In genomic region chr11:69919661-69920265, GRCm38 (mm10) we compare ENCODE assay signal across 8 mouse cellular contexts. TPM values are rescaled to one million over a fixed set of nuclear protein-coding genes. Genes with fewer than 3 reads are reported as not detected.
DNase-seq lines count a peak whose midpoint lies in the region; ATAC-seq and TF ChIP-seq lines count a peak whose summit lies in the region.

No protein-coding gene starts in this region.

- 0 out of 2 replicates have a peak, but pooled peaks cover 2% of the 10 kb centered on the region for H3K4me1 ChIP-seq in cerebellum, adult 2 months (ENCODE audit: control insufficient read depth, insufficient read depth, low read length)
- H3K4me1 ChIP-seq in hindbrain, embryonic 15.5 days (replicated peaks), result peaks cover 40% of the 10 kb centered on the region
- peaks cover 43% of the 10 kb centered on the region for H3K4me1 ChIP-seq in limb, embryonic 13.5 days
- H3K4me1 ChIP-seq in midbrain, embryonic 14.5 days (ENCODE audit: control insufficient read depth, insufficient read depth, low read length), result peaks cover 16% of the 10 kb centered on the region

- H3K4me2 ChIP-seq in hindbrain, embryonic 15.5 days, result peak overlapping the region; percentile 93
- H3K4me2 ChIP-seq in limb, embryonic 13.5 days (replicated peaks), result peak overlapping the region; percentile 88
- H3K4me2 ChIP-seq in midbrain, embryonic 14.5 days (ENCODE audit: low read length), result peak overlapping the region; percentile 99

- no peak for TF ChIP-seq POLR2A in cerebellum, adult 2 months (IDR thresholded peaks at IDR 0.05; ENCODE audit: borderline replicate concordance, insufficient read depth, low read length)

- WGBS in cerebellum, adult 2 months, result under 1% methylated on average over 17 of the region's 17 CpGs
- WGBS in hindbrain, embryonic 15.5 days, result 2% methylated on average over 17 of the region's 17 CpGs
- under 1% methylated on average over 17 of the region's 17 CpGs for WGBS in limb, embryonic 13.5 days
- 3% methylated on average over 17 of the region's 17 CpGs for WGBS in midbrain, embryonic 14.5 days

- H3K9me3 ChIP-seq in hindbrain, embryonic 15.5 days, result no peaks in the 10 kb centered on the region
- no peaks in the 10 kb centered on the region for H3K9me3 ChIP-seq in limb, embryonic 13.5 days
- no peaks in the 10 kb centered on the region for H3K9me3 ChIP-seq in midbrain, embryonic 14.5 days (ENCODE audit: control insufficient read depth, low read length)

- H3K9ac ChIP-seq in hindbrain, embryonic 15.5 days, result peak overlapping the region; percentile 87
- H3K9ac ChIP-seq in limb, embryonic 13.5 days, result peak overlapping the region; percentile 96
- H3K9ac ChIP-seq in midbrain, embryonic 14.5 days (replicated peaks; ENCODE audit: low read length), result peak overlapping the region; percentile 86

- ATAC-seq in hindbrain, embryonic 15.5 days (ENCODE audit: low FRiP score, low read depth), result no peak
- no peak for ATAC-seq in limb, embryonic 13.5 days (ENCODE audit: low FRiP score, low read depth)
- no peak for ATAC-seq in midbrain, embryonic 14.5 days (ENCODE audit: low FRiP score, low TSS enrichment)

- peak overlapping the region; percentile 95 for H3K27ac ChIP-seq in layer of hippocampus, adult 2 months
- no peak overlapping the region for H3K27ac ChIP-seq in cerebellum, adult 2 months (ENCODE audit: insufficient read depth, low read length)
- H3K27ac ChIP-seq in hindbrain, embryonic 15.5 days (replicated peaks), result peak overlapping the region; percentile 95
- H3K27ac ChIP-seq in limb, embryonic 13.5 days, result peak overlapping the region; percentile 90
- peak overlapping the region; percentile 94; the same call in 1 of the 2 replicates for H3K27ac ChIP-seq in midbrain, embryonic 14.5 days (replicated peaks; ENCODE audit: low read depth, low read length)

- no peaks in the 10 kb centered on the region for H3K27me3 ChIP-seq in cerebellum, adult 2 months (ENCODE audit: control insufficient read depth, insufficient read depth, low read length)
- no peaks in the 10 kb centered on the region for H3K27me3 ChIP-seq in hindbrain, embryonic 15.5 days
- H3K27me3 ChIP-seq in limb, embryonic 13.5 days, result no peaks in the 10 kb centered on the region
- H3K27me3 ChIP-seq in midbrain, embryonic 14.5 days (ENCODE audit: control insufficient read depth, insufficient read depth, low read length), result no peaks in the 10 kb centered on the region
- H3K27me3 ChIP-seq in splenic B cell, adult 2 months (ENCODE audit: control insufficient read depth, insufficient read depth, low read length, poor library complexity, severe bottlenecking), result no peaks in the 10 kb centered on the region

- TF ChIP-seq CTCF in layer of hippocampus, adult 2 months (conservative IDR thresholded peaks at IDR 0.05), result no peak
- no peak for TF ChIP-seq CTCF in cerebellum, adult 2 months (IDR thresholded peaks at IDR 0.05; ENCODE audit: borderline replicate concordance, insufficient read depth, low read depth, low read length)

- DNase-seq in layer of hippocampus, adult 2 months (ENCODE audit: low spot score in 2 of 2), result peak; percentile 41 to 57
- DNase-seq in layer of hippocampus, adult 8-10 months (ENCODE audit: low spot score in 2 of 2), result no peak
- peak; percentile 42 to 59 for DNase-seq in cerebellum, adult 2 months
- DNase-seq in gastrocnemius, adult 18-20 months (ENCODE audit: low spot score), result peak; percentile 91
- DNase-seq in midbrain, embryonic 14.5 days, result peak; percentile 68
- DNase-seq in splenic B cell, adult 2 months (ENCODE audit: low read depth, low spot score), result peak; percentile 92

- H3K36me3 ChIP-seq in hindbrain, embryonic 15.5 days, result peaks cover 41% of the 10 kb centered on the region
- peaks cover 48% of the 10 kb centered on the region for H3K36me3 ChIP-seq in limb, embryonic 13.5 days
- peaks cover 42% of the 10 kb centered on the region for H3K36me3 ChIP-seq in midbrain, embryonic 14.5 days (ENCODE audit: control insufficient read depth, insufficient read depth, low read length)
- H3K36me3 ChIP-seq in splenic B cell, adult 2 months (ENCODE audit: control insufficient read depth, insufficient read depth, low read length, poor library complexity, severe bottlenecking), result peaks cover 23% of the 10 kb centered on the region

- peak overlapping the region; percentile 59 for H3K4me3 ChIP-seq in layer of hippocampus, adult 2 months
- H3K4me3 ChIP-seq in cerebellum, adult 2 months (replicated peaks; ENCODE audit: insufficient read depth, low read depth, low read length), result peak overlapping the region; percentile 80
- H3K4me3 ChIP-seq in hindbrain, embryonic 15.5 days, result peak overlapping the region; percentile 91
- peak overlapping the region; percentile 90 for H3K4me3 ChIP-seq in limb, embryonic 13.5 days
- H3K4me3 ChIP-seq in midbrain, embryonic 14.5 days (replicated peaks; ENCODE audit: low read depth, low read length), result peak overlapping the region; percentile 91

RNA-seq across cellular contexts. Expression of gene Eif5a, which starts 2.0 kb away (rescaled TPM):
- 100 to 1,000 TPM; 413 to 441 TPM for total RNA-seq in layer of hippocampus, adult 2 months (2021)
- total RNA-seq in layer of hippocampus, adult 8-10 months (2022), result 100 to 1,000 TPM; 395 to 425 (median 420) TPM
- 514 and 533 TPM in 2 replicates for polyA plus RNA-seq in cerebellum, adult 2 months (2012; rRNA removed)
- 100 to 1,000 TPM; 408 to 425 TPM for total RNA-seq in gastrocnemius, adult 18-20 months (2021)
- 1,083 and 1,119 TPM in 2 replicates for polyA plus RNA-seq in hindbrain, embryonic 15.5 days (2015; fragmentation: Nextera tagmentation; extraction: Ambion mirVana)
- polyA plus RNA-seq in limb, embryonic 13.5 days (2015; fragmentation: Nextera tagmentation; extraction: Ambion mirVana), result 1,543 and 1,562 TPM in 2 replicates
- 1,083 and 1,099 TPM in 2 replicates for polyA plus RNA-seq in midbrain, embryonic 14.5 days (2014; fragmentation: Nextera tagmentation; extraction: Ambion mirVana)

RNA-seq across cellular contexts. Expression of gene Gps2, which starts 6.1 kb away (rescaled TPM):
- total RNA-seq in layer of hippocampus, adult 2 months (2021), result 10 to 100 TPM; 35.6 to 41.5 TPM
- total RNA-seq in layer of hippocampus, adult 8-10 months (2022), result 10 to 100 TPM; 28.2 to 44.5 (median 38.4) TPM
- polyA plus RNA-seq in cerebellum, adult 2 months (2012; rRNA removed), result 78.9 and 87.5 TPM in 2 replicates
- 10 to 100 TPM; 50.8 to 55.8 TPM for total RNA-seq in gastrocnemius, adult 18-20 months (2021)
- polyA plus RNA-seq in hindbrain, embryonic 15.5 days (2015; fragmentation: Nextera tagmentation; extraction: Ambion mirVana), result 68.4 and 69.9 TPM in 2 replicates
- 90.0 and 90.1 TPM in 2 replicates for polyA plus RNA-seq in limb, embryonic 13.5 days (2015; fragmentation: Nextera tagmentation; extraction: Ambion mirVana)
- polyA plus RNA-seq in midbrain, embryonic 14.5 days (2014; fragmentation: Nextera tagmentation; extraction: Ambion mirVana), result 56.4 and 62.4 TPM in 2 replicates

RNA-seq across cellular contexts. Expression of gene Ybx2, which starts 15.8 kb away (rescaled TPM):
- total RNA-seq in layer of hippocampus, adult 2 months (2021), result 10 to 100 TPM; 12.4 to 14.5 TPM
- total RNA-seq in layer of hippocampus, adult 8-10 months (2022), result 10 to 100 TPM; 10.6 to 18.7 (median 13.9) TPM
- 16.5 and 16.8 TPM in 2 replicates for polyA plus RNA-seq in cerebellum, adult 2 months (2012; rRNA removed)
- 10 to 100 TPM in 1 of 2 experiments, 1 to 10 TPM in 1; 9.3 to 11.4 TPM for total RNA-seq in gastrocnemius, adult 18-20 months (2021)
- 6.7 and 6.8 TPM in 2 replicates for polyA plus RNA-seq in hindbrain, embryonic 15.5 days (2015; fragmentation: Nextera tagmentation; extraction: Ambion mirVana)
- 9.3 and 9.7 TPM in 2 replicates for polyA plus RNA-seq in limb, embryonic 13.5 days (2015; fragmentation: Nextera tagmentation; extraction: Ambion mirVana)
- 4.3 and 10.4 TPM in 2 replicates for polyA plus RNA-seq in midbrain, embryonic 14.5 days (2014; fragmentation: Nextera tagmentation; extraction: Ambion mirVana)

RNA-seq across cellular contexts. Expression of gene Neurl4, which starts 18.9 kb away (rescaled TPM):
- 100 to 1,000 TPM; 122 to 125 TPM for total RNA-seq in layer of hippocampus, adult 2 months (2021)
- total RNA-seq in layer of hippocampus, adult 8-10 months (2022), result 100 to 1,000 TPM in 3 of 4 experiments, 10 to 100 TPM in 1; 92.4 to 126 (median 112) TPM
- 119 and 128 TPM in 2 replicates for polyA plus RNA-seq in cerebellum, adult 2 months (2012; rRNA removed)
- total RNA-seq in gastrocnemius, adult 18-20 months (2021), result 10 to 100 TPM; 25.9 to 27.4 TPM
- polyA plus RNA-seq in hindbrain, embryonic 15.5 days (2015; fragmentation: Nextera tagmentation; extraction: Ambion mirVana), result 16.6 and 19.9 TPM in 2 replicates
- polyA plus RNA-seq in limb, embryonic 13.5 days (2015; fragmentation: Nextera tagmentation; extraction: Ambion mirVana), result 10.2 and 12.9 TPM in 2 replicates
- 27.5 and 29.0 TPM in 2 replicates for polyA plus RNA-seq in midbrain, embryonic 14.5 days (2014; fragmentation: Nextera tagmentation; extraction: Ambion mirVana)

RNA-seq across cellular contexts. Expression of gene 2810408A11Rik, which starts 19.0 kb away (rescaled TPM):
- total RNA-seq in layer of hippocampus, adult 2 months (2021), result 1 to 10 TPM in 1 of 2 experiments, under 1 TPM in 1; 0.64 to 1.0 TPM
- total RNA-seq in layer of hippocampus, adult 8-10 months (2022), result under 1 TPM in 2 of 4 experiments, not detected in 2; 0.64 to 0.72 TPM
- 0.36 and 0.43 TPM in 2 replicates for polyA plus RNA-seq in cerebellum, adult 2 months (2012; rRNA removed)
- total RNA-seq in gastrocnemius, adult 18-20 months (2021), result under 1 TPM; 0.24 to 0.25 TPM
- polyA plus RNA-seq in hindbrain, embryonic 15.5 days (2015; fragmentation: Nextera tagmentation; extraction: Ambion mirVana), result 8.8 TPM in 2 replicates
- polyA plus RNA-seq in limb, embryonic 13.5 days (2015; fragmentation: Nextera tagmentation; extraction: Ambion mirVana), result 16.1 and 19.4 TPM in 2 replicates
- polyA plus RNA-seq in midbrain, embryonic 14.5 days (2014; fragmentation: Nextera tagmentation; extraction: Ambion mirVana), result 9.4 and 13.0 TPM in 2 replicates

Comparison
In these comparisons a context has a peak if more than half of its experiments do, and no peak if none do; other contexts are left out.
1. DNase-seq: peak in layer of hippocampus, adult 2 months (2 of 2), cerebellum, adult 2 months (2 of 2), gastrocnemius, adult 18-20 months (single experiment), midbrain, embryonic 14.5 days (single experiment) and splenic B cell, adult 2 months (single experiment); none in layer of hippocampus, adult 8-10 months (0 of 2).
2. Peak in every context shown above with its lines, with median percentiles within 50 percentile points of each other: H3K4me3 ChIP-seq, H3K4me2 ChIP-seq and H3K9ac ChIP-seq.